Mouse (Mus musculus): ENCODE results near the gene Olfr370. TPM values are rescaled to one million over a fixed set of nuclear protein-coding genes. Genes with fewer than 3 reads are reported as not detected.

Gene Olfr370
- polyA plus RNA-seq, 2 experiments from 2014 or later, result 0.07 TPM; not detected in 1

Other genes starting within 250 kb of the Olfr370 start
- gene Ucp1, start 245.4 kb upstream of the Olfr370 start, polyA plus RNA-seq (2017; shearing (Covaris generic)), result not detected
- gene Elmod2, start 203.3 kb upstream of the Olfr370 start, polyA plus RNA-seq (2017; shearing (Covaris generic)), result 10 to 100 TPM; 12.0 TPM
- not detected for gene Mgat4d, start 187.3 kb upstream of the Olfr370 start, polyA plus RNA-seq (2017; shearing (Covaris generic))
- not detected for gene Clgn, start 145.9 kb upstream of the Olfr370 start, polyA plus RNA-seq (2017; shearing (Covaris generic))
- 10 to 100 TPM; 28.3 to 38.3 TPM for gene Scoc, start 77.4 kb upstream of the Olfr370 start, polyA plus RNA-seq (2017; shearing (Covaris generic))
- 100 to 1,000 TPM; 277 to 291 TPM for gene Ndufb7, start 30.9 kb downstream of the Olfr370 start, polyA plus RNA-seq (2017; shearing (Covaris generic))
- 100 to 1,000 TPM; 408 to 507 TPM for gene Tecr, start 72.2 kb downstream of the Olfr370 start, polyA plus RNA-seq (2017; shearing (Covaris generic))
- gene Dnajb1, start 72.4 kb downstream of the Olfr370 start, polyA plus RNA-seq (2017; shearing (Covaris generic)), result 10 to 100 TPM; 44.9 to 62.3 TPM
- 10 to 100 TPM; 14.8 to 21.9 TPM for gene Gipc1, start 116.9 kb downstream of the Olfr370 start, polyA plus RNA-seq (2017; shearing (Covaris generic))
- 1 to 10 TPM; 1.2 TPM for gene Ptger1, start 130.9 kb downstream of the Olfr370 start, polyA plus RNA-seq (2017; shearing (Covaris generic))
- gene Pkn1, start 163.4 kb downstream of the Olfr370 start, polyA plus RNA-seq (2017; shearing (Covaris generic)), result 10 to 100 TPM; 21.0 to 25.9 TPM
- gene Ddx39, start 179.4 kb downstream of the Olfr370 start, polyA plus RNA-seq (2017; shearing (Covaris generic)), result 100 to 1,000 TPM; 153 to 208 TPM
- 100 to 1,000 TPM; 199 to 267 TPM for gene Adgre5, start 205.5 kb downstream of the Olfr370 start, polyA plus RNA-seq (2017; shearing (Covaris generic))

All from CD4-positive, CD25-positive, alpha-beta regulatory T cell, adult 4 months (primary cell).